Mouse (Mus musculus): ENCODE measurements around the gene Hamp2. TPM values are rescaled to one million over a fixed set of nuclear protein-coding genes. Genes with fewer than 3 reads are reported as not detected.
"Not testable (repeated sequence)": the region's sequence is repeated elsewhere in the genome, so short reads cannot be mapped to it uniquely, and the experiment has no call there.

Gene Hamp2
- total and polyA plus RNA-seq, 2 experiments from 2014 or later: not detected

GRCm38 (mm10) chr7:30943909-30944635 is 19.6 kb upstream of the Hamp2 start, which contains the start of gene Hamp:
TSS of gene Hamp (minus strand) at chr7:30944032.
- WGBS: 51% methylated on average over 9 of the region's 9 CpGs
- no peaks in the 10 kb centered on the region for H3K4me1 ChIP-seq (ENCODE audit: control insufficient read depth, insufficient read depth)
- DNase-seq (ENCODE audit: low spot score) (no peak), ATAC-seq (ENCODE audit: insufficient read depth, low read depth) (no peak)
- H3K9ac ChIP-seq (replicated peaks; ENCODE audit: low read depth, low read length): no peak within 1 kb of the TSS
- no peak within 1 kb of the TSS for H3K27ac ChIP-seq (ENCODE audit: low read depth)
- H3K9me3 ChIP-seq (replicated peaks; ENCODE audit: control insufficient read depth, low read length): no peaks in the 10 kb centered on the region
- peaks cover 17% of the 10 kb centered on the region for H3K36me3 ChIP-seq (replicated peaks; ENCODE audit: control insufficient read depth, insufficient read depth, low read length)
- H3K27me3 ChIP-seq (ENCODE audit: control insufficient read depth, insufficient read depth, low read length): no peaks in the 10 kb centered on the region
- no peak for TF ChIP-seq CTCF (IDR thresholded peaks at IDR 0.05; ENCODE audit: low read depth)
- H3K4me3 ChIP-seq (ENCODE audit: low read depth, low read length): no peak within 1 kb of the TSS
- H3K4me2 ChIP-seq (ENCODE audit: low read depth, low read length): no peak within 1 kb of the TSS

DNA sequence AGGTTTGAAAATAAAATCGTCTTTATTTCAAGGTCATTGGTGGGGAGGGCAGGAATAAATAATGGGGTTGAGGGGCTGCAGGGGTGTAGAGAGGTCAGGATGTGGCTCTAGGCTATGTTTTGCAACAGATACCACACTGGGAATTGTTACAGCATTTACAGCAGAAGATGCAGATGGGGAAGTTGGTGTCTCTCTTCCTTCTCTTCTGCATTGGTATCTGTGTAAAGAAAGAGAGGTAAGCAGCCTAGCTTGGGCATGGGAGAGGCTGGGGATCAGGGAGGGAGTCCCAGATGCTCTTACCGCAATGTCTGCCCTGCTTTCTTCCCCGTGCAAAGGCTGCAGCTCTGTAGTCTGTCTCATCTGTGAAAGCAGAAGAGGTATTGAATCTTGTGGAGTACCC is 17.9 kb upstream of the Hamp2 start:
- not testable (repeated sequence) for H3K9ac ChIP-seq (replicated peaks; ENCODE audit: low read depth, low read length); H3K4me2 ChIP-seq (ENCODE audit: low read depth, low read length); H3K9me3 ChIP-seq (replicated peaks; ENCODE audit: control insufficient read depth, low read length); H3K27me3 ChIP-seq (ENCODE audit: control insufficient read depth, insufficient read depth, low read length); DNase-seq (ENCODE audit: low spot score); H3K4me3 ChIP-seq (ENCODE audit: low read depth, low read length); H3K4me1 ChIP-seq (ENCODE audit: control insufficient read depth, insufficient read depth); ATAC-seq (ENCODE audit: insufficient read depth, low read depth); H3K27ac ChIP-seq (ENCODE audit: low read depth)
- H3K36me3 ChIP-seq (replicated peaks; ENCODE audit: control insufficient read depth, insufficient read depth, low read length): peaks cover 11% of the 10 kb centered on the region; the same call in 1 of the 2 replicates
- WGBS: 19% methylated on average over 3 of the region's 3 CpGs

DNA sequence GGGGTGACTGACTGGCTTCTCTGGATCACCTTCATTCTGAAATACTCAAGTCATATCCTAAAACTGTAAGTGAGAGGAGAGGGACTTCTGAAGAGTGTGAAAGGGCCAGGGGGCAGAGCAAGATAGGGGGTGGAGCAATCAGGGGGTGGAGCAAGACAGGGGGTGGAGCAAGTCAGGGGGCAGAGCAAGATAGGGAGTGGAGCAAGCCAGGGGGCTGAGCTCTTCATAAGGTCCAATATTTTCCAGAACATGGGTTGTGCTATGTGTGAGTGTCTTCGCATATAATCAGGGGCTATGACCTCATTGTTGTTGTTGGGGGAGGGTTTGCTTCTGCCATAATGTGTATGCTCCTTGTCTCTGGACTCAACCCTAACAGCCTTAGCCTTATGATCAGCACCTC is 15.6 kb upstream of the Hamp2 start:
- not testable (repeated sequence) for H3K9ac ChIP-seq (replicated peaks; ENCODE audit: low read depth, low read length); H3K9me3 ChIP-seq (replicated peaks; ENCODE audit: control insufficient read depth, low read length); DNase-seq (ENCODE audit: low spot score); H3K27me3 ChIP-seq (ENCODE audit: control insufficient read depth, insufficient read depth, low read length); H3K4me2 ChIP-seq (ENCODE audit: low read depth, low read length); ATAC-seq (ENCODE audit: insufficient read depth, low read depth); H3K27ac ChIP-seq (ENCODE audit: low read depth); H3K4me1 ChIP-seq (ENCODE audit: control insufficient read depth, insufficient read depth); H3K36me3 ChIP-seq (replicated peaks; ENCODE audit: control insufficient read depth, insufficient read depth, low read length); H3K4me3 ChIP-seq (ENCODE audit: low read depth, low read length)
- 65% methylated on average over 1 of the region's 1 CpGs for WGBS

DNA sequence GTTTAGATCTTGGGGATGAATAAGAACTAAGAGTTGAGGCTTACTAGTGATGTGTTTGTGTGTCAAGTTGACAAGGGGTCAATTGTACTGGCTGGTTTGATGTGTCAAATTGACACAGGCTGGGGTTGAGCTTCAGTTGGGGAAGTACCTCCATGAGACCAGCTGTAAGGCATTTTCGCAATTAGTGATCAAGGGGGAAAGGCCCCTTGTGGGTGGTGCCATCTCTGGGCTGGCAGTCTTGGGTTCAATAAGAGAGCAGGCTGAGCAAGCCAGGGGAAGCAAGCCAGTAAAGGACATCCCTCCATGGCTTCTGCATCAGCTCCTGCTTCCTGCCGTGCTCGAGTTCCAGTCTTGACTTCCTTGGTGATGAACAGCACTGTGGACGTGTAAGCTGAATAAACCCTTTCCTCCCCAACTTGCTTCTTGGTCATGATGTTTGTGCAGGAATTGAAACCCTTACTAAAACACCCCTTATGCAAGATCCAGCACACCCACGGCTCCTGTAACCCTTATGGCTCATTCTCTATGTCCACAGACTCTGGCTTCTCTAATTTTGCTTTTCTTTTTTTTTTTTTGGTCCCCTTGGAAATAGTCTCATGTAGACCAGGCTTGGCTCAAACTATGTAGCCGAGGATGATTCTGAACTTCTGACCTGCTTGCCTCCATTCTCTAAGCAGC is 11.1 kb upstream of the Hamp2 start:
- not testable (repeated sequence) for H3K27me3 ChIP-seq (ENCODE audit: control insufficient read depth, insufficient read depth, low read length); H3K4me1 ChIP-seq (ENCODE audit: control insufficient read depth, insufficient read depth); ATAC-seq (ENCODE audit: insufficient read depth, low read depth); H3K4me3 ChIP-seq (ENCODE audit: low read depth, low read length); H3K4me2 ChIP-seq (ENCODE audit: low read depth, low read length); H3K27ac ChIP-seq (ENCODE audit: low read depth); H3K36me3 ChIP-seq (replicated peaks; ENCODE audit: control insufficient read depth, insufficient read depth, low read length); H3K9me3 ChIP-seq (replicated peaks; ENCODE audit: control insufficient read depth, low read length); H3K9ac ChIP-seq (replicated peaks; ENCODE audit: low read depth, low read length); DNase-seq (ENCODE audit: low spot score)
- WGBS: 58% methylated on average over 6 of the region's 6 CpGs

GRCm38 (mm10) chr7:30924071-30924470 is 410 bp downstream of the Hamp2 start:
- WGBS: 33% methylated on average over 3 of the region's 3 CpGs
- Histone ChIP-seq H3K27me3 (ENCODE audit: control insufficient read depth, insufficient read depth, low read length) (0 out of 2 replicates have a peak, but pooled peaks cover 3% of the 10 kb centered on the region), H3K4me1 (ENCODE audit: control insufficient read depth, insufficient read depth) (no peaks in the 10 kb centered on the region), H3K36me3 (replicated peaks; ENCODE audit: control insufficient read depth, insufficient read depth, low read length) (no peaks in the 10 kb centered on the region), H3K9me3 (replicated peaks; ENCODE audit: control insufficient read depth, low read length) (no peaks in the 10 kb centered on the region), H3K27ac (ENCODE audit: low read depth) (no peak overlapping the region), H3K9ac (replicated peaks; ENCODE audit: low read depth, low read length) (no peak overlapping the region), H3K4me3 (ENCODE audit: low read depth, low read length) (no peak overlapping the region), H3K4me2 (ENCODE audit: low read depth, low read length) (no peak overlapping the region)
- DNase-seq (ENCODE audit: low spot score) (no peak), ATAC-seq (ENCODE audit: insufficient read depth, low read depth) (no peak)
- TF ChIP-seq EP300 (IDR thresholded peaks at IDR 0.05; ENCODE audit: low read depth): no peak
- no peak for TF ChIP-seq CTCF (IDR thresholded peaks at IDR 0.05; ENCODE audit: low read depth)

DNA sequence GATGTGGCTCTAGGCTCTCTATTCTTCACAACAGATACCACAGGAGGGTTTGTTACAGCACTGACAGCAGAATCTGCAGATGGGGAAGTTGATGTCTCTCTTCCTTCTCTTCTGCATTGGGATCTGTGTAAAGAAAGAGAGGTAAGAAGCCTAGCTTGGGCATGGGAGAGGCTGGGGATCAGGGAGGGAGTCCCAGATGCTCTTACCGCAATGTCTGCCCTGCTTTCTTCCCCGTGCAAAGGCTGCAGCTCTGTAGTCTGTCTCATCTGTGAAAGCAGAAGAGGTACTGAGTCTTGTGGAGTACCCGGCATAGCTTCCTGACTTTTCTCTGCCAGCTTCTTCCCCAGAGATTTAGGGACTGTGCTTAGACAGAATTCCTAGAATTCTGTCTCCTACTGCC is 2.0 kb downstream of the Hamp2 start:
- not testable (repeated sequence) for DNase-seq (ENCODE audit: low spot score); H3K9ac ChIP-seq (replicated peaks; ENCODE audit: low read depth, low read length); H3K4me1 ChIP-seq (ENCODE audit: control insufficient read depth, insufficient read depth); ATAC-seq (ENCODE audit: insufficient read depth, low read depth); H3K27ac ChIP-seq (ENCODE audit: low read depth); H3K4me3 ChIP-seq (ENCODE audit: low read depth, low read length); H3K36me3 ChIP-seq (replicated peaks; ENCODE audit: control insufficient read depth, insufficient read depth, low read length); H3K9me3 ChIP-seq (replicated peaks; ENCODE audit: control insufficient read depth, low read length); H3K4me2 ChIP-seq (ENCODE audit: low read depth, low read length); H3K27me3 ChIP-seq (ENCODE audit: control insufficient read depth, insufficient read depth, low read length)
- WGBS: 33% methylated on average over 3 of the region's 3 CpGs
